Mouse (Mus musculus) adrenal gland, postnatal 4 days (tissue): ENCODE measurements at regions not wholly inside any gene's neighbourhood (a gene's known extent, or its start where the extent isn't known, plus 50 kb on each side); places are given as distances from the start of the nearest gene placed in this dataset.

Experiments used
- DNase-seq, 2 experiments: peaks; one replicate each; pipeline ENCODE4 v3.0.0; 2021 to 2022; ENCODE audit warnings: low spot score in 2 of 2, mixed read lengths in 2 of 2

DNA sequence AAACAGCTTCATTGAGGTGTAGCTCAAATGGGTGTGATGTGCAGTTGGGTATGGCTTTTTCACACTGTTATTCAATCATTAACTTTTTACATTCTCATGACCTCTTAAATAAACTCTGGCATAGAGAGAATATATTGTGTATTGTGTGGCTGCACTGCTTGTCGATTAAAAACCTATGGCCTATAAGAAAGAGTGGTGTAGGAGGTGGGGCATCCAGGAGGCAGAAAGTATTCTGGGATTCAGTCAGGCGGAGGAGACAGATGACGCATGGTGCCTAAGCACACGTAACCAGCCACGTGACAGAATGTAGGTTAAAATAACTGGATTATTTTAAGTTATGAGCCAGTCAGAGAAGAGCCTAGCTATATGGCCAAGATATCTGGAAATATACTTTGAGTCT lies 78.2 kb upstream of the Slc16a7 start:
- no peak for DNase-seq

- no peak for DNase-seq
These were observed 99.1 kb upstream of the Slc16a7 start for GRCm38 (mm10) chr10:125488350-125488749.

GRCm38 (mm10) chr10:125490395-125490794 lies 101.1 kb upstream of the Slc16a7 start:
- no peak for DNase-seq

GRCm38 (mm10) chr10:125494489-125494888 lies 105.2 kb upstream of the Slc16a7 start:
- DNase-seq, result no peak

- no peak for DNase-seq
These were observed 109.1 kb upstream of the Slc16a7 start for GRCm38 (mm10) chr10:125498347-125498746.

DNA sequence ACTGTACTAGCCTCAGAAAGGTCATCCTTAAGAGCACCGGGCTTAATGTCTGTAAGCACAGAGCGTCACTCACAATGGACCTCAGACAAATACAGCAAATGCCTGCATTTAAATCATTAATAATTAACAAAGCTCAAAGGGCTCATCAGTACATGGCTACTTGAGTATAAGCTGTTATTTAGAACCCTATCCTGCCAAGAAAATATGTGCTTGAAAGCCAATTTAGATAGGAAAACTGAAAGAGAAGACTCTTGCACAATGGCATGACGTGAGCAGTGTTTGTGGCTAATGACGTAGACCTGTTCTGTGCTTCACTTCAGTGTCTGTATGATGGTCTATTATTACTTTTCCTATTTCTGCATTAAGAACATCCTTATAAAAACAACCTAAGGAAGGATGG lies 111.1 kb upstream of the Slc16a7 start:
- no peak for DNase-seq

- DNase-seq, result no peak
These were observed 125.8 kb upstream of the Slc16a7 start for GRCm38 (mm10) chr10:125515026-125515425.

- DNase-seq, result no peak
These were observed 141.6 kb upstream of the Slc16a7 start for GRCm38 (mm10) chr10:125530876-125531275.

DNA sequence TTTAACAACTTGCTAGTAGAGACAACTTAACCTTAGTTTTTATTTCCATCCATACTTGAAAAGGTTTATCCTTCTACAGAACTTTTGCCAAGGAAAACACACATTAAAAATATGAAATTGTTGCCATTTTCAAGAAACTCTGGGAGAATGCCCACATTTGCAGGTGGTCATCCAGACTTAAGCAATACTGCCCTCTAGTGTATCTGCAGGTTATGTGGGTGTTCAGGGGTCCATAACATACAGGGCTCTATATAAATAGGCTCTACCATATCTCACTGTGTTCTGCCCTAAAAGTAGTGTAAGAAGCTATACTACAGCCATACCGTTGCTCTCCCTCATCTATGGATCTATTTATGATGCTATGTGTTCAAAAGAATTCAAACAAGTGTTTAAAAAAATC lies 149.1 kb upstream of the Slc16a7 start:
- DNase-seq, result no peak

DNA sequence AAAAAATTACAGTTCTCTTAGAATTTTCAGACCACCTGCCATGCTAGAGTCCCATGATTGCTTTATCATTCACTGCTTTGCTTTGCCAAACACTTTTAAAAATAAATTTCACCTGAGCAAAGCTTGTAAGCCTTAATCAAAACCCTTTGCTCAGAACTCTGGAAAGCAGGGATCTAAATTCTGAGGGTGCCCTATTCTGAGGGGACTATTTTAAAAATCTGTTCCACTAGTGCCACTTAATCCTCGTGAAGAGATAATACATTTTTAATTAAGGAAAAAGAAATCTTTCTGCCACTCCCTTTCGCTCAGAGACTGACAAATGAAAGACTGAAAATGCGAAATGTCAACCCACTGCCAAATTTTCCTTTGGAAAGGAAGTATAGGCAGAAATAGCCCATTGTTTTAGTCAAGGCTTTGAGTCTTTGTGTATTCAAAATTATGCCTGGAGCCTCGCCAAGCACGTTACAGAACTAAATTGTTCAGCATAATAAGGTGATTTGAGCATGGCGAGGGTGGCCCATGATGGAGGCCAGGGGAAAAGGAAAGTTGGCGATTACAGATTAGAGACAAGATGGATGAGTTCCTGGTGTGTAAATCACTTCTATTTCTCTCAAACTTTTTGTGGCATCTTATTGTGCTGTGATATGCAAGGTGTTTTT lies 197.4 kb upstream of the Slc16a7 start:
- DNase-seq, result no peak

GRCm38 (mm10) chr10:125593006-125593405 lies 203.7 kb upstream of the Slc16a7 start:
- DNase-seq, result no peak

DNA sequence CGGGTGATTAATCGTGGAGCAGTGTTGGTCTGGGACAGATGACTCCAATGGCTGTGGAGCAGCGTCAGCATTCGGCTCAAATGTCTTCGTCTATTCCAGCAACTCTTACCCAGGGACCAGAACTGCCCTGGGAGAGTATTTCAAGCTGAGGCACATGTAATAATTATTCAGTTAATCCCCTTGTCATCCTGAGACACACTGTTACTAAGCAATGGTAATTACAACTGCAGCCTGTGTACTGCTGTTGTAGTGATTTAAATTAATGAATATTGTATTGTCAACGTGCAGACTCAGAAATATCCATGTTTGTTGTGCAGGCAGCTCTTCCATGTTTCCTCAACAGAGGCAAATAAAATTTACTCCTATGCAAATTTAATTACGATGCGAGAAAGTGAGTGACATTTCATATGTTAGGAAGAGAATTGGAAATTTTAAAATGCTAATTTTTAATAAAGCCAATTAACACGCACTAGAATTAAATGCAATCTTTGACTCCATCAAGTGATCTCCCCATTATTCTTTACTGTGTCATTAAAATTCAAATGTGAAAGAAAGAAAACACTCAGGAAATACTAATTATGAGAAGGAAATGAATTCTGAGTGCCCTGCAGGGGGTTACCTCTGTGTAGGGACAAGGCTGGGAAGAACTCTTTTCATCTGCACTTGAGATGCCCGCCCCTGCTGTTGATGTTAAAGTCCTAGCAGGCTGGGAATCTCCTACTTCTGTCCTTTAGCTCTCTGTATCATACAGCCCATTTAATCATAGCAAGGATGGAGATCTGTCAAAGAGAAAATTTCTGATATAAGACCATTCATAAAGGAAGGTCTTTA lies 218.7 kb upstream of the Slc16a7 start:
- no peak for DNase-seq

DNA sequence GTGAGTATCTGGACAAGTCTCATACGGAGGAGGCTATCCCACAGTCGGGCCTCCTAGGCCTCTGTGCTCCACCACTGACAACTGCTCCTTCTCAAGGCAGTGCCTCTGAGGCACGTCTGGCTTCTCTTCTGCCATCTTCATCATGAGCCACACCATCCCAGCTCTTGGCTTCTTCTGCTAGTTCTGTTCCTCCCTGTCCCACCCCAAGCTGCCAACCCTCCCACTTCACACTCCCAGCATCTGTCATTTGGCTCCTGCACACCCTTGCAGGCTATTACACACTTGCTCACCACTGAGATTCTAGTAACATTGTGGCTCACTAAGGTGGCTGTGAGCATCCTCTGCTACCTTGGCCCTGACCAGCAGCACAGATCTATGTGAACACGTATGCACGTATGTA lies 221.1 kb upstream of the Slc16a7 start:
- no peak for DNase-seq

DNA sequence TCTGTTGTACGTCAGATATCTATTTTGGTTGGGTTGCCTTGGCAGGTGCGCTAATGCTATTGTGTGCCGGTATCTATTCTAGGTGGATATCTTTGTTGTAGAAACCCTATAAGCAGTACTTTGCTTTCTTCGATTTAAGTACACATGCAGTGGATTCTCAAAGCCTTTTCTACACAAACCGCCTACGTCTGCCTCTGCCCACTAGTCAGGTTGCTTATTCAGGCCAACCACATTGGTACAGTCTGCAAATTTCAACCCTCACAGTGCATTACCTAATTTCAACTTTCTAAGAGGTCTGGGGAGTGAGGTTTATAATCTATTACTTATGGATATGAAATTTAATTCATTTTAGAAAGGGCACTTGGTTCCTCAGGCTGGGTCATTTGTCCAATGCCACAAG lies 223.5 kb upstream of the Slc16a7 start:
- DNase-seq, result no peak

GRCm38 (mm10) chr10:125621376-125621775 lies 232.1 kb upstream of the Slc16a7 start:
- no peak for DNase-seq

GRCm38 (mm10) chr10:125623836-125624235 lies 234.6 kb upstream of the Slc16a7 start:
- DNase-seq, result no peak

GRCm38 (mm10) chr10:125667906-125668305 lies 278.6 kb upstream of the Slc16a7 start:
- DNase-seq, result no peak

- no peak for DNase-seq
These were observed 284.4 kb upstream of the Slc16a7 start for GRCm38 (mm10) chr10:125673637-125674036.

DNA sequence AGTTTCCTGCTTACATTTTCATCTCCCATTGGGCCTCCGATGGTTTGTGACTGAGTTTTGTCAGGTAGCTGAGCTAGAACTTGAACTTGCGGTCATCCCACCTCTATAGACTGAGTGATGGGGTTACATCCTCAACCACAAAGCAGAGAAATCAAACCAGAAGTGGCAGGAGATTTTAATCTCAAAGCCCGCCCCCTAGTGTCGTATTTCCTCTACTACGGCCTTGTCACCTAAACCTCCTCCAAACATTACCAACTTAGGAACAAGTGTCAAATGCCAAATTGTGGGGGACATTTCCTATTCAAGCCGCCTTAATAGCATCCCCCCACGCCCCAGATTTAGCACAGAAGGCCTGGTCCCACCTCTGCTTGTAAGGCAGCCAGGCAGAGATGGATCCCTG lies 286.3 kb upstream of the Lrig3 start:
- DNase-seq, result no peak

- no peak for DNase-seq
These were observed 280.8 kb upstream of the Lrig3 start for GRCm38 (mm10) chr10:125685130-125685529.

- DNase-seq, result no peak
These were observed 272.5 kb upstream of the Lrig3 start for GRCm38 (mm10) chr10:125693505-125693904.

DNA sequence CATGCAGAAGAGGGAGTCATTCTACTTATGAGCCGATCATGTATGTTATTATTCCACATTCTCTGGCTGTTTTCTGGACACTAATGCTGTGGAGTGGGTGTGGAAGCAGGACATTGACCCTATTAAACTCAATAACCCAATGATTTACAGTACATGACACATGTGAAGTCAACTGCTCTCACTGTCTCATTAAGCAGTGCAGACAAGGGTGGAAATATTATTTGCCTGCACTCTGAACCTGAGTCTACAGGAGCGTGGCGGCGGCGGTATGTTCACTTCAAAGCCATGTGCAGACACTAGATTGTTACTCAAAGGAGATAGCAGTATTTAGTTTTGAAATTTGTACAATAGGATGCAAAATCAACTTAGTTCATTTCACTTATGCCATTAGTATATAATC lies 269.8 kb upstream of the Lrig3 start:
- no peak for DNase-seq
